Mouse (Mus musculus) frontal cortex, postnatal 14 days (tissue): Measurements from ENCODE around the gene Mageb2.
"Not testable (repeated sequence)": the region's sequence is repeated elsewhere in the genome, so short reads cannot be mapped to it uniquely, and the experiment has no call there.

Experiments used
- DNase-seq, 2 experiments: peaks; one replicate each; pipeline ENCODE4 v3.0.0; 2022; ENCODE audit warnings: low spot score in 2 of 2

Mageb2 gene

DNA sequence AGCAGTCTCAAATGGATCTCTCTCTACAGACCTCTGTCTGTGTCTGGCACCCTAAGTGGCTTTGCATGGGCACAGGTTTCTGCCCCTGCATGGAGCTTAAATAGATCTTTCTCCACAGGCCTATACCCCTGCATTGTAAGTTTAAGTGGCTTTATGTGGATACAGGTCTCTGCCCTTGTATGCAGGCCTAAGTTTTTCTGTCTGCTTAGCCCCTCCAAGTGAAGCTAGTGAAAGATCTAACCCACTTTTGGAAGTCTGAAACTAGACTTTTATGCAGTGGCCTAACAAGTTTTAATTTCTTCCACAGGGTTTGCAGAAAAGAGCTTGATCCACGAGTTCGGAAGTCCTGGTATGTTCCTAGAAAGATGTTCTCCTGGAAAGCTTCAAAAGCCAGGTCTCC lies at the start of gene Mageb2:
Gene Mageb2, plus strand, starts transcription at position 301 of the 400 bp plus-strand sequence.
- DNase-seq, result not testable (repeated sequence)

DNA sequence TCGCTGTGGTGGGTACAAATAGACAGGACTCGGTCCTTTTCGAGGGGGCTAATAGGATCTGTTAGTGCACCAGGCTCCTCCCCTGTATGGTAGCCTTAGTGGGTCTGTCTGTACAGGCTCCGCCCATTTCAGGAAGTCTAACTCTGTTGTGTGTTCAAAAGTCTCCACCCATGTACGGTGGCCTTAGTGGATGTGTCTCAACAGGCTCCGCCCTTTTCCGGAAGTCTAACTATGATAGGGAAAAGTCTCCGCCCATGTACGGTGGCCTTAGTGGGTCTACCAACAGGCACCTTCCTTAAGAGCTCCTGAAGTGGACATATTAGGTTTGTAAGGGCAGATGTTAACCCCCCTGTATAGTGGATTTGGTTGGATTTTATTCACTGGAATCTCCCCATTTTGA lies 18.2 kb upstream of the Mageb2 start:
- DNase-seq, result not testable (repeated sequence)
